Mouse (Mus musculus): ENCODE data around the gene Gtf3c1. TPM values are rescaled to one million over a fixed set of nuclear protein-coding genes. Genes with fewer than 3 reads are reported as not detected.

The Gtf3c1 gene
- total and polyA plus RNA-seq, 2 experiments: 14.9 to 24.4 TPM

DNA sequence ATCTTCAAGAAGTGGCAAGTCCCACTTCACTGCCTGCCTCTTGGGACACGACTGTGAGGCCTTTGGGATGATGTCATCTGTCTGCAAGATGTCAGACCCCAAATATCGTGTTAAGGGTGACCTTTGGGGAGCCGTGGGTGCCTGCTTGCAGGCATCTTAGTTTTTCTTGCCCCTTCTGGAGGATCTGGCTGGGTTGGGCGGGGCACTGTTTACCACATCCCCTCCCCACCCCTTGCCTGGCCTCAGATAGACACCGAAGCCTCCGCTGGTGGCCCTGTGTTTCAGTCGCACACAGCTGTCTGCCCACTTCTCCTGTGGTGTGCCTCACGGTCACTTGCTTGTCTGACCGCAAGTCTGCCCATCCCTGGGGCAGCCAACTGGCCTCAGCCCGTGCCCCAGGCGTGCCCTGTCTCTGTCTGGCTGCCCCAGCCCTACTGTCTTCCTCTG, 104.4 kb downstream of the Gtf3c1 start, which contains the start of gene Il21r:
Il21r (plus strand) TSS at position 245 of the 447 bp plus-strand sequence.
- Histone ChIP-seq H3K27me3 (ENCODE audit: control insufficient read depth, insufficient read depth, low read length) (no peaks in the 10 kb centered on the region), H3K79me2 (ENCODE audit: control insufficient read depth, insufficient read depth, low read length) (no peaks in the 10 kb centered on the region), H3K4me1 (ENCODE audit: control insufficient read depth, insufficient read depth, low read length) (no peaks in the 10 kb centered on the region), H3K4me3 (ENCODE audit: insufficient read depth, low read depth, low read length) (peak within 1 kb of the TSS; percentile 41), H3K9ac (ENCODE audit: low read depth, low read length) (no peak within 1 kb of the TSS), H3K27ac (replicated peaks; ENCODE audit: insufficient read depth, low read depth, low read length) (0 out of 2 replicates have a peak within 1 kb of the TSS, but pooled peaks have one; percentile 4), H3K36me3 (ENCODE audit: control insufficient read depth, insufficient read depth, low read length) (no peaks in the 10 kb centered on the region)
- WGBS: 76% methylated on average over 11 of the region's 11 CpGs
- no peak for TF ChIP-seq CTCF (IDR thresholded peaks at IDR 0.05; ENCODE audit: low read depth, low read length)
- no peak for TF ChIP-seq POLR2A (IDR thresholded peaks at IDR 0.05; ENCODE audit: extremely low read depth, insufficient read depth, low read length)
- DNase-seq (ENCODE audit: extremely low read depth, low read depth, low spot score): no peak

DNA sequence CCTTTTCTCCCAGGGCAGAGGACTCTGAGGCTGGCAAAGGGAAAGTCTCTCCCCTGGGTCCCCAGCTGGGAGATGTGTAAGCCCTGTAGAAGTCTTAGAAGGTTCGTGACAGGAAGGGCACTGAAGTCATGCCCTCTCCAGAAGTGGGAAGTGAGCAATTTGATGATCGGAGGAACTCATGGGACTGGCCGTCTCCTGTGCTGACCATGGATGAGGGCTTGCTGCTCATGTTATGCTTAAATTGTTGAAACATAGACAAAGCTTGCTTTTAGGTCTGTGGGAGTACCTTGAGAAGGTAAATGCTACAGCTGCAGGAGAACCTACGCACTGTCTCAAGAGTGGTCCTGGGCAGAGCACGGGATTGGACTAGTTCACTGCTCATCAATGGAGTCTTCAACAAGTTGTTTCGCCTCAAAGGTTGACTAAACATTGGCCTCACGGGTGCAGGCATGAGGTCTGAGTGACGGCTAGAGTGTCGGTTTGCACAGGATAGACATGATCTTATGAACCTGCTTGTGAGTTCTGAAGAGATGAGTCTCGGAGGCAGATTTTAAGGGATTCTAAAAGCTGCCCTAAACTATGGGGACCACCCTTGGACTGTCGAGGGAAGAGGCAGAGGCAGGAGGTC, 105.6 kb downstream of the Gtf3c1 start:
- H3K4me1 ChIP-seq (ENCODE audit: control insufficient read depth, insufficient read depth, low read length): no peaks in the 10 kb centered on the region
- no peak for TF ChIP-seq CTCF (IDR thresholded peaks at IDR 0.05; ENCODE audit: low read depth, low read length)
- no peak for TF ChIP-seq POLR2A (IDR thresholded peaks at IDR 0.05; ENCODE audit: extremely low read depth, insufficient read depth, low read length)
- H3K4me3 ChIP-seq (ENCODE audit: insufficient read depth, low read depth, low read length): no peak overlapping the region
- DNase-seq (ENCODE audit: extremely low read depth, low read depth, low spot score): peak; percentile 25
- no peaks in the 10 kb centered on the region for H3K27me3 ChIP-seq (ENCODE audit: control insufficient read depth, insufficient read depth, low read length)
- WGBS: 73% methylated on average over 11 of the region's 11 CpGs
- no peaks in the 10 kb centered on the region for H3K79me2 ChIP-seq (ENCODE audit: control insufficient read depth, insufficient read depth, low read length)
- no peaks in the 10 kb centered on the region for H3K36me3 ChIP-seq (ENCODE audit: control insufficient read depth, insufficient read depth, low read length)
- H3K27ac ChIP-seq (replicated peaks; ENCODE audit: insufficient read depth, low read depth, low read length): no peak overlapping the region
- H3K9ac ChIP-seq (ENCODE audit: low read depth, low read length): no peak overlapping the region

- TF ChIP-seq POLR2A (IDR thresholded peaks at IDR 0.05; ENCODE audit: extremely low read depth, insufficient read depth, low read length) (no peak), CTCF (IDR thresholded peaks at IDR 0.05; ENCODE audit: low read depth, low read length) (no peak)
- H3K27me3 ChIP-seq (ENCODE audit: control insufficient read depth, insufficient read depth, low read length): no peaks in the 10 kb centered on the region
- H3K27ac ChIP-seq (replicated peaks; ENCODE audit: insufficient read depth, low read depth, low read length): no peak overlapping the region
- H3K79me2 ChIP-seq (ENCODE audit: control insufficient read depth, insufficient read depth, low read length): no peaks in the 10 kb centered on the region
- H3K9ac ChIP-seq (ENCODE audit: low read depth, low read length): no peak overlapping the region
- no peak overlapping the region for H3K4me3 ChIP-seq (ENCODE audit: insufficient read depth, low read depth, low read length)
- no peaks in the 10 kb centered on the region for H3K4me1 ChIP-seq (ENCODE audit: control insufficient read depth, insufficient read depth, low read length)
- WGBS: 65% methylated on average over 6 of the region's 6 CpGs
- DNase-seq (ENCODE audit: extremely low read depth, low read depth, low spot score): no peak
- no peaks in the 10 kb centered on the region for H3K36me3 ChIP-seq (ENCODE audit: control insufficient read depth, insufficient read depth, low read length)
Measured at GRCm38 (mm10) chr7:125601280-125601670, 106.3 kb downstream of the Gtf3c1 start.

- no peak for TF ChIP-seq POLR2A (IDR thresholded peaks at IDR 0.05; ENCODE audit: extremely low read depth, insufficient read depth, low read length)
- TF ChIP-seq CTCF (IDR thresholded peaks at IDR 0.05; ENCODE audit: low read depth, low read length): no peak
- DNase-seq (ENCODE audit: extremely low read depth, low read depth, low spot score): no peak
- Histone ChIP-seq H3K27me3 (ENCODE audit: control insufficient read depth, insufficient read depth, low read length) (no peaks in the 10 kb centered on the region), H3K4me3 (ENCODE audit: insufficient read depth, low read depth, low read length) (no peak overlapping the region), H3K4me1 (ENCODE audit: control insufficient read depth, insufficient read depth, low read length) (no peaks in the 10 kb centered on the region), H3K9ac (ENCODE audit: low read depth, low read length) (no peak overlapping the region), H3K79me2 (ENCODE audit: control insufficient read depth, insufficient read depth, low read length) (no peaks in the 10 kb centered on the region), H3K27ac (replicated peaks; ENCODE audit: insufficient read depth, low read depth, low read length) (no peak overlapping the region), H3K36me3 (ENCODE audit: control insufficient read depth, insufficient read depth, low read length) (no peaks in the 10 kb centered on the region)
- 31% methylated on average over 6 of the region's 6 CpGs for WGBS
Measured at GRCm38 (mm10) chr7:125600612-125601279, 106.8 kb downstream of the Gtf3c1 start.

DNA sequence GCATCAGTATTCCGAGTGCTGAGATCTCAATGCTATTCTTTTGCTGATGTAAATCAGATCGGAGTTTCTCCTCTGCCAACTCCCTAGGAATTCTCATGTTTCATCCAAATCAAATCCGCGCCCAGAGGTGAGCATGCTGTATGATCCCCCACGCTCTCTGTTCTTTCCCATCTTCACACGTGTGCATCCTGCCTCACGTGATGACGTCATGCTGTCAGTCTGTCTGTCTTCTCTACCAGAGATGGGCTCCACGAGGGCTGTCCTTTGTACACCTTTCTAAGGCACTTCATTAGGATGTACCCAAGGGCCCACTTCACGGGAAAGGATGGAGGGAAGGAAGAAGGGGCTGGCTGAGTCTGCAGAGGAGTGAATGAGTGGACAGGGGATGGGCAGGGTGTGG, 107.4 kb downstream of the Gtf3c1 start:
- Histone ChIP-seq H3K27ac (replicated peaks; ENCODE audit: insufficient read depth, low read depth, low read length) (no peak overlapping the region), H3K4me1 (ENCODE audit: control insufficient read depth, insufficient read depth, low read length) (no peaks in the 10 kb centered on the region), H3K27me3 (ENCODE audit: control insufficient read depth, insufficient read depth, low read length) (no peaks in the 10 kb centered on the region), H3K9ac (ENCODE audit: low read depth, low read length) (no peak overlapping the region), H3K4me3 (ENCODE audit: insufficient read depth, low read depth, low read length) (no peak overlapping the region), H3K36me3 (ENCODE audit: control insufficient read depth, insufficient read depth, low read length) (no peaks in the 10 kb centered on the region), H3K79me2 (ENCODE audit: control insufficient read depth, insufficient read depth, low read length) (no peaks in the 10 kb centered on the region)
- DNase-seq (ENCODE audit: extremely low read depth, low read depth, low spot score): no peak
- no peak for TF ChIP-seq CTCF (IDR thresholded peaks at IDR 0.05; ENCODE audit: low read depth, low read length)
- no peak for TF ChIP-seq POLR2A (IDR thresholded peaks at IDR 0.05; ENCODE audit: extremely low read depth, insufficient read depth, low read length)
- 73% methylated on average over 10 of the region's 10 CpGs for WGBS
